Mouse (Mus musculus): ENCODE data around the gene Cyp4f40. TPM values are rescaled to one million over a fixed set of nuclear protein-coding genes. Genes with fewer than 3 reads are reported as not detected.
"Not testable (repeated sequence)": the region's sequence is repeated elsewhere in the genome, so short reads cannot be mapped to it uniquely, and the experiment has no call there.

The Cyp4f40 gene
- polyA plus RNA-seq (2016; fragmentation: Nextera tagmentation; extraction: Ambion mirVana), result not detected in 2 replicates

- no peak for ATAC-seq (ENCODE audit: low FRiP score)
- H3K27me3 ChIP-seq, result no peaks in the 10 kb centered on the region
- H3K9ac ChIP-seq, result no peak within 1 kb of the TSS
- WGBS, result 76% methylated on average over 2 of the region's 2 CpGs
- H3K4me1 ChIP-seq, result no peaks in the 10 kb centered on the region
- H3K4me3 ChIP-seq, result no peak within 1 kb of the TSS
- no peaks in the 10 kb centered on the region for H3K36me3 ChIP-seq
- no peak within 1 kb of the TSS for H3K4me2 ChIP-seq (replicated peaks)
- no peak within 1 kb of the TSS for H3K27ac ChIP-seq
- no peaks in the 10 kb centered on the region for H3K9me3 ChIP-seq (replicated peaks)
Measured at GRCm38 (mm10) chr17:32658712-32659111, at the start of gene Cyp4f40. TSS of gene Cyp4f40 (plus strand) at chr17:32658900.

DNA sequence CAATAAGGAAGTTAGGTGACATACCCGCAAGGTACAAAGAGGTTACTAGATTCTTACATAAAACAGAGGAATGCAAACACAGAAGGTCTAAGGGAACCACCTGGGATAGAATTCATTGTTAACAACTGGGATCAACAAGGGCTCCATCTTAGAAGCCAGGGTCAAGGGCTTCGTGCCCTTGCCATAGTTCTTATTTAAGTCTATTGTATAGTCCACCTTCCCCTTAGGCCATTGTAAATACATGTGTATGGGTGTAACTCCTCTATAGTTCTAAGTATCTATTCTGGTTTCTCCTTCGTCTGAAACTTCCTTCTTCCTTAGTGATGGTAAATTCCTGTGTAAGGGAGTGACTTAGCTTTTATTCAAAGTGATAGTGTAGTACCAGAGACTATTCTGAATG lies 48.5 kb upstream of the Cyp4f40 start:
- H3K27ac ChIP-seq; H3K9me3 ChIP-seq (replicated peaks); H3K4me3 ChIP-seq; H3K4me2 ChIP-seq (replicated peaks); H3K4me1 ChIP-seq; ATAC-seq (ENCODE audit: low FRiP score); H3K36me3 ChIP-seq; H3K27me3 ChIP-seq; H3K9ac ChIP-seq: not testable (repeated sequence)
- WGBS, result 87% methylated on average over 3 of the region's 3 CpGs

DNA sequence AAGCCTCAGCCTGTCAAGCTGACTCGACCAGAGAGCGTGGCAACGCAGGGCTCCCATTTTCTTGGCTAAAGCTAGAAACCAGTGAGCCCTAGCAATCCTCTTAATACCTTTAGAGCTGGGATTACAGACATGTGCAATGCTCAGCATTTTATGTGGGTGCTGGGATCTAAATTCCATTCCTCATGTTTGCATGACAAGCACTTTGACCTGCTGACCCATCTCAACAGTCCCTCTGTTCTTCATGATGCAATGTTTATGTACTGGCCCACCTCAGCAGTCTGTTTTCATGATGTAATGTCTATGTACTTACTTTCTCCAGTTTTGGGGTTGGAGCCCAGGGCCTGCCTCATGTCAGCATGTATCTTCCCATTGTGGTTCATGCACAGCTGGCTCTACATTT lies 47.8 kb upstream of the Cyp4f40 start:
- ATAC-seq (ENCODE audit: low FRiP score), result no peak
- H3K9ac ChIP-seq, result no peak overlapping the region
- H3K4me3 ChIP-seq, result no peak overlapping the region
- no peak overlapping the region for H3K27ac ChIP-seq
- no peaks in the 10 kb centered on the region for H3K4me1 ChIP-seq
- no peaks in the 10 kb centered on the region for H3K9me3 ChIP-seq (replicated peaks)
- no peaks in the 10 kb centered on the region for H3K36me3 ChIP-seq
- no peaks in the 10 kb centered on the region for H3K27me3 ChIP-seq
- 88% methylated on average over 3 of the region's 3 CpGs for WGBS
- H3K4me2 ChIP-seq (replicated peaks), result no peak overlapping the region

DNA sequence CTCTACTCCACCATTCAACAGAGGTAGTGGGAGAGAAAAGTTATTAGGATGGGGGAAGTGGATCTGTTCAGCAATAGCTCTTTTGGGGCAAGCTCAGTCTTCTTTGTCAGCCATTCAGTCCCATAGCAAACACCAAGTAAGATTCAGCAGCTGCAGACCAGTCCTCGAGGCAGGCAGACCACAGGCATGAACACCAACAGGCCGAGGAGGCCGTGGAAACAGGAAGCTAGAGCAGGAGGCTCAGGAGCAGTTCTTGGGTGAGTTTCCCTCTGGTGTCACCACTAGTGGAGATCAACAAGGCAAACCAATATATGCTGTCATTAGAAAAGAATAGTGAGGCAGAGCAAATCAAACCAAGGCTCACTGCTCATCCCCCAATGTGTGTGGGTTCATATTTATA lies 46.3 kb upstream of the Cyp4f40 start:
- Histone ChIP-seq H3K4me3 (no peak overlapping the region), H3K9ac (no peak overlapping the region), H3K27me3 (no peaks in the 10 kb centered on the region), H3K4me2 (replicated peaks) (no peak overlapping the region), H3K4me1 (no peaks in the 10 kb centered on the region), H3K9me3 (replicated peaks) (no peaks in the 10 kb centered on the region), H3K36me3 (no peaks in the 10 kb centered on the region), H3K27ac (no peak overlapping the region)
- ATAC-seq (ENCODE audit: low FRiP score), result no peak
- 86% methylated on average over 3 of the region's 3 CpGs for WGBS

GRCm38 (mm10) chr17:32617252-32617651 lies 41.4 kb upstream of the Cyp4f40 start:
- Histone ChIP-seq H3K9ac (no peak overlapping the region), H3K27me3 (no peaks in the 10 kb centered on the region), H3K4me3 (no peak overlapping the region), H3K4me2 (replicated peaks) (no peak overlapping the region), H3K36me3 (no peaks in the 10 kb centered on the region), H3K9me3 (replicated peaks) (0 out of 2 replicates have a peak, but pooled peaks cover 5% of the 10 kb centered on the region), H3K27ac (no peak overlapping the region), H3K4me1 (no peaks in the 10 kb centered on the region)
- 70% methylated on average over 1 of the region's 1 CpGs for WGBS
- no peak for ATAC-seq (ENCODE audit: low FRiP score)

DNA sequence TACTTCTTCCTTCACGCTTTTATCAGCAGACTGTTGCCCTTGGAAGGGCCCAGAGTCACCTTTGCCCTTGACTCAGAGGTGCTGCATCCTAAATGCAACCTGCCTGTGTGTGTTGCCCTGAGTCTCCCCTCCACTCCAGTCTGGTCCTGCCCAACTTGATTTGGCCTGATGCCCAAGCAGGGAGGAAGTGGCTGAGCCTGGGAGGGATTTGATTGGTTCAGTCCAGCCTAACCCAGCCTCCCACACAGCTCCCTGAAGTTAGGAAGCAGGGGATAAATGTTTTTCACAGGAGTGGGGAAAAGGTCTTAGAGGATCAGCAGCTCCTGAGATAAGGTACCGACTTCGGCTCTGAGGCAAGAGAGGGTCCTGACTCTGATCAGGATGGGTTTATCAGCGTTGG lies 37.7 kb upstream of the Cyp4f40 start, which contains the start of gene Cyp4f37:
Gene Cyp4f37, plus strand, starts transcription at position 292 of the 400 bp plus-strand sequence.
- not testable (repeated sequence) for H3K9ac ChIP-seq; H3K36me3 ChIP-seq; H3K4me3 ChIP-seq; H3K4me1 ChIP-seq; H3K27ac ChIP-seq; ATAC-seq (ENCODE audit: low FRiP score); H3K9me3 ChIP-seq (replicated peaks); H3K4me2 ChIP-seq (replicated peaks); H3K27me3 ChIP-seq
- WGBS, result 75% methylated on average over 4 of the region's 4 CpGs

DNA sequence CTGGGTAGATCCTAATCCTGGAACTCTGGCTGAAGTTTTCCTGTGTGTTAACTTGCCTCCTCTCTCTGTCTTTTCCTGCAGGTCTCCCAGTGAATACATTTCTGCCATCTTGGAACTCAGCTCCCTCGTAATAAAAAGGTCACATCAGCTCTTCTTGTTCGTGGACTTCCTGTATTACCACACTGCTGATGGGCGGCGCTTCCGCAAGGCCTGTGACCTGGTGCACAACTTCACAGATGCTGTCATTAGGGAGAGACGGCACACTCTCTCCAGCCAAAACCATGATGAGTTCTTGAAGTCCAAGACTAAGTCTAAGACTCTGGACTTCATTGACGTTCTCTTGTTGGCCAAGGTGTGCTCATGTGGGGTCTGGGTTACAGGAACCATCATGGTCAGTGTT lies 29.0 kb upstream of the Cyp4f40 start:
- H3K4me1 ChIP-seq; H3K36me3 ChIP-seq; ATAC-seq (ENCODE audit: low FRiP score); H3K9ac ChIP-seq; H3K27ac ChIP-seq; H3K4me3 ChIP-seq; H3K27me3 ChIP-seq; H3K9me3 ChIP-seq (replicated peaks); H3K4me2 ChIP-seq (replicated peaks): not testable (repeated sequence)
- 85% methylated on average over 7 of the region's 7 CpGs for WGBS

DNA sequence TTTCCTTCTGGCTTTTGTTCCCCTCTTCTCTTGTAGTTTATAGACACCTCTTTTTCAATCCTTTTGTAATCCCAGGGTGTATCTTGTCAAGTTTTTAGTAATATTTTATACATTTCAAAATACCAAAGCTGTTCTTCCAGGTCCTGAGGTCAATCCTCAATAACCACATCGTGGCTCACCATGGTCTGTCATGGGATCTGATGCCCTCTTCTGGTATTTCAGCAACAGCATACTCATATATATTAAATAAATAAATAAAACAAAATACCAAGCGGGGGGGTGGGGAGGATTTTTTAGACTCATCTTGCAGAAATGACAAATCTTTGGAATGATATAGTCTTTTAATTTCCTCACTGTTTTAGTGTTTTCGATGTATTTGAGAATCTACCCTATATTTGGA lies 26.8 kb upstream of the Cyp4f40 start:
- H3K27me3 ChIP-seq, result no peaks in the 10 kb centered on the region
- H3K27ac ChIP-seq, result no peak overlapping the region
- 78% methylated on average over 3 of the region's 3 CpGs for WGBS
- H3K4me1 ChIP-seq, result no peaks in the 10 kb centered on the region
- no peaks in the 10 kb centered on the region for H3K9me3 ChIP-seq (replicated peaks)
- no peak overlapping the region for H3K4me2 ChIP-seq (replicated peaks)
- no peak for ATAC-seq (ENCODE audit: low FRiP score)
- no peak overlapping the region for H3K4me3 ChIP-seq
- no peaks in the 10 kb centered on the region for H3K36me3 ChIP-seq
- no peak overlapping the region for H3K9ac ChIP-seq

DNA sequence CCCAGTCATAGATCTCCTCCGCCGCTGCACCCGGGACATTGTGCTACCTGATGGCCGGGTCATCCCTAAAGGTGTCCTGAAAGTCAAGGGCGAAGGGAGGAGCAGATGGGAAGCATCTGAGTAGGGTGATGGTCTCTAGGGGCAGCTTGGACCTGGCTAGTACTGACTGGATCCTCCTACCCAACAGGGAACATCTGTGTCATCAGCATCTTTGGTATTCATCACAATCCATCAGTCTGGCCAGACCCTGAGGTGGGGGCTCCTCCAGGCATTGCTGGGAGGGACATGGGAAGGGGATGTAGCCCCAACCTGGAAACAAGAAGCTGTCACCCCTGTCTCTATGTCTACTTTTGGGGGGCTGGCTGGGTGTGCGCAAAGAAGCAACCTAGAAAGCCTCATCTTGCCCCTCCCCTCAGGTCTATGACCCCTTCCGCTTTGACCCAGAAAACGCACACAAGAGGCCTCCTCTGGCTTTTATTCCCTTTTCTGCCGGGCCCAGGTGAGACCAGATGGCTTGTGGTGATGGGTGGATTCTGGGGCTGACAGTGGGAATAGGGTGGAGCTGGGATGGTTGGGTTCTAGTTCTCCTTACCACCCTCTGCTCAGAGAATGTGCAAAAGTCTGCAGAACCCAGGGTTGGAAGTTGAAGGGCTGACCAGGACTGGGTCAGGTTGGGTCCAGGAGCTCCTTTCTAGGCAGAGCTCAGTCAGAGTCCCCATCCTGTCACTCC lies 24.3 kb upstream of the Cyp4f40 start:
- not testable (repeated sequence) for H3K27me3 ChIP-seq; H3K27ac ChIP-seq; H3K9me3 ChIP-seq (replicated peaks); H3K36me3 ChIP-seq; H3K4me1 ChIP-seq
- peak overlapping the region; percentile 39 for H3K4me3 ChIP-seq
- peak overlapping the region; percentile 54 for H3K9ac ChIP-seq
- 87% methylated on average over 9 of the region's 9 CpGs for WGBS
- peak; percentile 48; the same call in 1 of the 2 replicates for ATAC-seq (ENCODE audit: low FRiP score)
- peak overlapping the region; percentile 57 for H3K4me2 ChIP-seq (replicated peaks)

- Histone ChIP-seq H3K4me3 (peak overlapping the region; percentile 39), H3K9ac (peak overlapping the region; percentile 54), H3K9me3 (replicated peaks) (no peaks in the 10 kb centered on the region), H3K4me2 (replicated peaks) (peak overlapping the region; percentile 57), H3K36me3 (no peaks in the 10 kb centered on the region), H3K4me1 (no peaks in the 10 kb centered on the region), H3K27me3 (no peaks in the 10 kb centered on the region), H3K27ac (no peak overlapping the region)
- peak; percentile 84 for ATAC-seq (ENCODE audit: low FRiP score)
- WGBS, result 3% methylated on average over 17 of the region's 17 CpGs
Measured at GRCm38 (mm10) chr17:32634972-32635314, 23.8 kb upstream of the Cyp4f40 start.

- no peaks in the 10 kb centered on the region for H3K4me1 ChIP-seq
- no peak overlapping the region for H3K4me2 ChIP-seq (replicated peaks)
- H3K4me3 ChIP-seq, result no peak overlapping the region
- H3K9me3 ChIP-seq (replicated peaks), result no peaks in the 10 kb centered on the region
- 63% methylated on average over 3 of the region's 3 CpGs for WGBS
- H3K36me3 ChIP-seq, result no peaks in the 10 kb centered on the region
- no peak overlapping the region for H3K27ac ChIP-seq
- no peak overlapping the region for H3K9ac ChIP-seq
- no peaks in the 10 kb centered on the region for H3K27me3 ChIP-seq
- ATAC-seq (ENCODE audit: low FRiP score), result no peak
Measured at GRCm38 (mm10) chr17:32636341-32636740, 22.4 kb upstream of the Cyp4f40 start.

DNA sequence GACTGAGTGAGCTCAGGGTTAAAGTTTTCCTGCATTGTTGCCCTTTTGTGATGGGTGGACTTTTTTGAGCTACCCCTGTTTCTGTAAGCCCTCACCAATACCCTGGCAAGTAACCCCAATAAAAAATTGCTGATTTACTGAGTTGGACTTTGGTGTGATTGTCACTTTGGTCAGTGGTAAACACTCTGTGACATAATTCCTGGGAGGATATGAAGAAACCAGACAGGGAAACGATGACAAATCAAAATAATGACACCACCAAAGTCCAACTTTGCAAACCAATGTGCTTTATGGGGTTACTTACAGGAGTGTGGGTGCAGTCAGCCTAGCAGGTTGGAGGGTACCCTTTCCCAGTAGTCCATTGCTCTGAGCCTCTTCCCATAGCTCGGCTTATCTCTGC lies 21.5 kb upstream of the Cyp4f40 start:
- 86% methylated on average over 2 of the region's 2 CpGs for WGBS

DNA sequence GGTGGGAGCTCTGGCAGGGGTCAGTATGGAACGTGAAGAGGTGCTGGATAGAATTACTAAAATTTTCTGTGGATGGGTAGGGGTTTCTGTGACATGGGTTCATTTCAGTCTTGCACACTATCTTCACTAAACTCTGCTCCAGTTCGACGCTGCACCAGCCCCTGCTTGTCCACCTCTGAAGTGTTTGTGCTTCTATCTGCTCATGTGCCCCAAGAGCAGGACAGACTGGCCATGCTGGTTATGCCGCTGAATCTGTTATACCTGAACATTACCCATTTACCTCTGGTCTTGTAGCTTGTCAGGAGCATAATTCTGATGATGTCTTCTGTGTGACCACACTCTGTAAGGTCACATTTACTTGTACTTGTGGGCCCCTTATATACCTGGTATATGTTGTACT lies 12.1 kb upstream of the Cyp4f40 start:
- Histone ChIP-seq H3K36me3 (no peaks in the 10 kb centered on the region), H3K27ac (no peak overlapping the region), H3K4me3 (no peak overlapping the region), H3K9me3 (replicated peaks) (no peaks in the 10 kb centered on the region), H3K4me2 (replicated peaks) (no peak overlapping the region), H3K4me1 (no peaks in the 10 kb centered on the region), H3K9ac (no peak overlapping the region), H3K27me3 (no peaks in the 10 kb centered on the region)
- 86% methylated on average over 4 of the region's 4 CpGs for WGBS
- no peak for ATAC-seq (ENCODE audit: low FRiP score)

More for the DNA sequence above, 21.5 kb upstream of the Cyp4f40 start:
- no peak overlapping the region for H3K4me2 ChIP-seq (replicated peaks)
- no peaks in the 10 kb centered on the region for H3K4me1 ChIP-seq
- no peak overlapping the region for H3K4me3 ChIP-seq
- ATAC-seq (ENCODE audit: low FRiP score), result no peak
- no peak overlapping the region for H3K9ac ChIP-seq
- H3K9me3 ChIP-seq (replicated peaks), result no peaks in the 10 kb centered on the region
- no peaks in the 10 kb centered on the region for H3K27me3 ChIP-seq
- no peak overlapping the region for H3K27ac ChIP-seq
- H3K36me3 ChIP-seq, result no peaks in the 10 kb centered on the region

Data from hindbrain, embryonic 12.5 days (tissue).